Mouse (Mus musculus) cortical plate, adult 2 months (tissue): ENCODE measurements around the gene Rhof.

Experiments
- CTCF ChIP-seq: fragments of 200-500 bp; IDR thresholded peaks from 2 replicates; pipeline ENCODE4 v1.5.1; 2011; ENCODE audit warnings: mild to moderate bottlenecking, control low read depth, low read length; ENCODE audit not compliant: insufficient read depth; ENCODE audit errors: extremely low read depth
- POLR2A ChIP-seq: fragments of 200-500 bp; IDR thresholded peaks from 2 replicates; pipeline ENCODE4 v1.6.1; 2011; ENCODE audit warnings: mild to moderate bottlenecking, low read length, control low read depth; ENCODE audit not compliant: insufficient read depth; ENCODE audit errors: extremely low read depth

GRCm38 (mm10) chr5:123137044-123137909 is 4.8 kb upstream of the Rhof start:
- TF ChIP-seq POLR2A (no peak), CTCF (no peak)
